Mouse (Mus musculus): Measurements from ENCODE around the gene Cdrt4. TPM values are rescaled to one million over a fixed set of nuclear protein-coding genes. Genes with fewer than 3 reads are reported as not detected.

Gene Cdrt4
- polyA plus RNA-seq, 1 experiment, result not detected

DNA sequence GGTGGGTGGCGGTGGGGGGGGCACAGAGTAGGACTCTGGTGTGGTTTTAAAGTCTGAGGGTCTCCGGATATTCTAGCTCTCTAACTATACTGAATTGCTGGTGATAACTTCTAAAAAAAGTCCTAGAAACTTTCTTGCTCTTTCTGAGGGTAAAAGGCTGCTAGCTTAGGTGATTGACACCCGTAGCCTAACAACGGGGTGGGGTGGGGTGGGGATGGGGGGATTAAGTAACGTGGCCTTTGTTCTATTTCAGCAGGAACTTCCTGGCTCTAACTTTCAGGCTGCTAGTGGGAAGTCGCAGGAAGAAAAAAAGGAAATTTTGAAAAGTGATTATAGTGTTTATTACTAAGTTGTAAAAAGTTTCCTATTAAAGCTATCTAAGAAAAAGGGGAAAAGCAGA, 4.8 kb downstream of the Cdrt4 start:
- TF ChIP-seq POLR2A (IDR thresholded peaks at IDR 0.05; ENCODE audit: low read depth, low read length), result no peak
- Histone ChIP-seq H3K27me3 (ENCODE audit: control insufficient read depth, insufficient read depth, low read length) (no peaks in the 10 kb centered on the region), H3K4me1 (ENCODE audit: control insufficient read depth, insufficient read depth, insufficient read length) (no peaks in the 10 kb centered on the region), H3K27ac (ENCODE audit: insufficient read depth, low read length) (no peak overlapping the region), H3K4me3 (ENCODE audit: extremely low read depth, insufficient read depth, insufficient read length) (no peak overlapping the region), H3K36me3 (ENCODE audit: control insufficient read depth, insufficient read depth, low read length) (no peaks in the 10 kb centered on the region)
- no peak for DNase-seq (ENCODE audit: low read depth in 1 of 2, low spot score in 2 of 2)
- 42% methylated on average over 6 of the region's 6 CpGs for WGBS

DNA sequence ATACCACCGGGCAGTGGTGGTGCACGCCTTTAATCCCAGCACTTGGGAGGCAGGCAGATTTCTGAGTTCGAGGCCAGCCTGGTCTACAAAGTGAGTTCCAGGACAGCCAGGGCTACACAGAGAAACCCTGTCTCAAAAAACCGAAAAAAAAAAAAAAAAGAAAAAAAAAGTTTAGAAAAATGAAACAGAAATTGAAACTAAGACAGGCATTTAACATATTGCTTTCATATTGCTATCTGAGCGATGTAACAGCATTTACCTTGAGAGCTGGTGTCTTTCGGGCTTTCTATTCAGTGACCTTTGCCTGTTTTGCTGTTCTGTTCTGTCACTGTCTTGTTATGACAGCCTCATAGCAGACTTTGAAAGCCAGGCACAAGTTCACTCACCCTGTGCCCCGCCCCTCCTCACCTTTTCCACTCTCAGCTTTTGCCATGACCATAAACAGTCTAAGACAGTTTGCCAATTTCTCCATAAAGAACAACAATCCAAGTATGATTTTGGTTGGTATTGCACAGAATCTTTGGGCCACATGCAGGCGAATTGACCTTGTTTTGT, 6.7 kb downstream of the Cdrt4 start:
- H3K4me3 ChIP-seq (ENCODE audit: extremely low read depth, insufficient read depth, insufficient read length), result no peak overlapping the region
- no peaks in the 10 kb centered on the region for H3K27me3 ChIP-seq (ENCODE audit: control insufficient read depth, insufficient read depth, low read length)
- H3K27ac ChIP-seq (ENCODE audit: insufficient read depth, low read length), result no peak overlapping the region
- no peaks in the 10 kb centered on the region for H3K4me1 ChIP-seq (ENCODE audit: control insufficient read depth, insufficient read depth, insufficient read length)
- TF ChIP-seq POLR2A (IDR thresholded peaks at IDR 0.05; ENCODE audit: low read depth, low read length), result no peak
- TF ChIP-seq CTCF (IDR thresholded peaks at IDR 0.05; ENCODE audit: extremely low read depth, insufficient read depth, insufficient read length, insufficient replicate concordance), result no peak
- WGBS, result 82% methylated on average over 8 of the region's 8 CpGs
- no peak for DNase-seq (ENCODE audit: low read depth in 1 of 2, low spot score in 2 of 2)
- no peaks in the 10 kb centered on the region for H3K36me3 ChIP-seq (ENCODE audit: control insufficient read depth, insufficient read depth, low read length)

DNA sequence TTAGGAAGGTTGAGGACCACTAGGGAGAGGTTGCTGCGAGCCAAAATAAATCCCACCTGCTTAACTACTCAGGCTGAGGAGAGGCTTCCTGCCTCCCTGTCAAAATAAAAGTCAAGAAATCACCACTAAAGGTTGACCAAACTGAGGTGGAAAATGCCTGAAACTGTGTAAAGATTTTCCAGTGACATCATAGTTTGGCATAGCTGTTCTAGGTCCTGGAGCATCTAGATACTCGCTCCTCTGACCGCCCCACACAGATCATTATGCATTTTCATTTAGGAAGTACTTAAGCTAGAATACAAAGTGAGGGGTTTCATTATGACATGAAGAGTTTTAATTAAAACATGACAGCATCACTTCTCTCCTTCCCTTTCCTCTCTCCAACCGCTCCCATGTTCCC, 12.3 kb downstream of the Cdrt4 start:
- no peak for TF ChIP-seq CTCF (IDR thresholded peaks at IDR 0.05; ENCODE audit: extremely low read depth, insufficient read depth, insufficient read length, insufficient replicate concordance)
- no peak for TF ChIP-seq POLR2A (IDR thresholded peaks at IDR 0.05; ENCODE audit: low read depth, low read length)

DNA sequence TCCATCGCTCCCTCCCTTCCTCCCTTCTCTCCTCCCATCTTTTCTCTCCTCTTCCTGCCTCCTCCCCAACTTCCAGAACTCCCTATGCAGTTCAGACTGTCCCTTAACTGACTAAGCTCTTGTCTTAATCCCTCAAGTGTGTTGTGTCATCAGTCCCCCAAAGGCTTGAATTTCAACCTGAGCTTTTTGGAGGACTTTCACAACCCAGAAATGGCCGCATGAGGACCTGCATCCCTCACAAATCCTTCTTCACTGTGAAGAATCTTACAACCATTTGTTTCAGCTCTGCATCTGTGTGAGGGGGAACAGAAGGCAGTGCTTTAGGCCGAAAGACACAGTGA, 15.4 kb downstream of the Cdrt4 start:
- DNase-seq (ENCODE audit: low read depth in 1 of 2, low spot score in 2 of 2), result no peak
- H3K4me1 ChIP-seq (ENCODE audit: control insufficient read depth, insufficient read depth, insufficient read length), result no peaks in the 10 kb centered on the region
- no peaks in the 10 kb centered on the region for H3K36me3 ChIP-seq (ENCODE audit: control insufficient read depth, insufficient read depth, low read length)
- WGBS, result 67% methylated on average over 3 of the region's 3 CpGs
- TF ChIP-seq POLR2A (IDR thresholded peaks at IDR 0.05; ENCODE audit: low read depth, low read length) (no peak), CTCF (IDR thresholded peaks at IDR 0.05; ENCODE audit: extremely low read depth, insufficient read depth, insufficient read length, insufficient replicate concordance) (no peak)
- H3K4me3 ChIP-seq (ENCODE audit: extremely low read depth, insufficient read depth, insufficient read length), result no peak overlapping the region
- no peak overlapping the region for H3K27ac ChIP-seq (ENCODE audit: insufficient read depth, low read length)
- H3K27me3 ChIP-seq (ENCODE audit: control insufficient read depth, insufficient read depth, low read length), result no peaks in the 10 kb centered on the region

More for the DNA sequence above, 12.3 kb downstream of the Cdrt4 start:
- no peak overlapping the region for H3K27ac ChIP-seq (ENCODE audit: insufficient read depth, low read length)
- H3K4me1 ChIP-seq (ENCODE audit: control insufficient read depth, insufficient read depth, insufficient read length), result no peaks in the 10 kb centered on the region
- WGBS, result 73% methylated on average over 4 of the region's 4 CpGs
- H3K4me3 ChIP-seq (ENCODE audit: extremely low read depth, insufficient read depth, insufficient read length), result no peak overlapping the region
- no peak for DNase-seq (ENCODE audit: low read depth in 1 of 2, low spot score in 2 of 2)
- H3K27me3 ChIP-seq (ENCODE audit: control insufficient read depth, insufficient read depth, low read length), result no peaks in the 10 kb centered on the region
- no peaks in the 10 kb centered on the region for H3K36me3 ChIP-seq (ENCODE audit: control insufficient read depth, insufficient read depth, low read length)

DNA sequence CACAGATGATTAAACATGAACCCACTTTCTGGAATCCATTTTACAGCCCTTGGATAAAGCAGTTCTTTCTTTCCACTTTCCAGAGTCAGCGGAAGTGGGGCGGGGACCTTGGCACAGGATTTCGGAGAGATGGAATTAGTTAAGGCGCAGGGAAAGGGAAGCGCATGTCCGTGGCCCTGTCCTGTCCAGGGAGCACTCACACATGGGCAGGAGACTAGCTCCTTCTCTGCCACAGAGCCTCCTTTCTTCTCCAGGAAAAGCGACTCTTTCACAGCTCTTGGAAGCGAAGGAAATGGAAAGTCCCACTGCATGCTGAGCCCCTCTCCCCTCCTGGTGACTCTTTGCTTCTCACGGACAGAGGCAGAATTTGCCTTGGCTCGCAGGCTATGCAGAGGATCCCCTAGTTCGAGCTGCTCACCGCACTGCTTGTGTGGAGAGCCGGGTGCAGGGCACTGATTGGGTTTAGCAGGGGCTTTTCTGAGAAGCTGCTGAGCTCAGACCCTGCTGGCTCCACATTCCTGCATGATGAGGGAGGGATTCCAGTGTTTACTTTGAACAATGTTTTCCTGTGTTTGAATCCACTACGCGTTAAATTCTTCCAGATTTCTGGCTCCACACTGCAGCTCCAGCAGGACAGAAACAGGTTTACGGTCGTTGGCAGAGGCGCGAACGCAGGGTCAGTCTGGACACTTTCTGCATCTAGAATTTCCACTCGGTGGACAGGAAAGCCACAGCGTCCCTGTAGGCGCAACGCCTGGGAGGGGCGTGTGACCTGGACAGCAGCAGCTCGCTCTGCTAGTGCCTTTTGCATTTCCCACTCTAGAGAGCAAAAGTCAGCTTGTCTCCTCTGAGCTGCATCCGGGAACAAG, 16.0 kb downstream of the Cdrt4 start:
- Histone ChIP-seq H3K27ac (ENCODE audit: insufficient read depth, low read length) (peak overlapping the region; percentile 64; the same call in 1 of the 2 replicates), H3K4me1 (ENCODE audit: control insufficient read depth, insufficient read depth, insufficient read length) (no peaks in the 10 kb centered on the region), H3K36me3 (ENCODE audit: control insufficient read depth, insufficient read depth, low read length) (no peaks in the 10 kb centered on the region), H3K27me3 (ENCODE audit: control insufficient read depth, insufficient read depth, low read length) (no peaks in the 10 kb centered on the region), H3K4me3 (ENCODE audit: extremely low read depth, insufficient read depth, insufficient read length) (no peak overlapping the region)
- TF ChIP-seq POLR2A (IDR thresholded peaks at IDR 0.05; ENCODE audit: low read depth, low read length) (no peak), CTCF (IDR thresholded peaks at IDR 0.05; ENCODE audit: extremely low read depth, insufficient read depth, insufficient read length, insufficient replicate concordance) (no peak)
- no peak for DNase-seq (ENCODE audit: low read depth in 1 of 2, low spot score in 2 of 2)
- 21% methylated on average over 27 of the region's 27 CpGs for WGBS

DNA sequence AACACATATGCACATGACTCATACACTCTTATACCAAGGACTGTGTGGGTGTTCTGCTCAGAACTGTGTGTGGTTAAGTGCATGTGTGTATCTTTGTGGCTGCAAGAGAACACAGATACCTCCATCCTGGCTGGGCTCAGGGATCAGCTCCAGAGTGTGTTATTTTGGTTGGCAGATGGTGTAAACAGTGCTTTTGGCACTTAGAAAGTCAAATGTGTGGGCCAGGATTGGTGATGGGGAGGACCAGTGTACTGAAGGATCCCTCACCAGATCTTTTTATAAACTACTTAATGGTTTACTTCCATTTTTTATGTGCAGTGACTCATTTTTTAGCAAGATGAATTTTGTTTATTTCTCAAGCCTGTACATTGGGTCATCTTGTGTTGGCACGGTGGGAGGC, 26.2 kb downstream of the Cdrt4 start:
- WGBS, result 86% methylated on average over 1 of the region's 1 CpGs
- Histone ChIP-seq H3K4me1 (ENCODE audit: control insufficient read depth, insufficient read depth, insufficient read length) (no peaks in the 10 kb centered on the region), H3K27me3 (ENCODE audit: control insufficient read depth, insufficient read depth, low read length) (no peaks in the 10 kb centered on the region), H3K4me3 (ENCODE audit: extremely low read depth, insufficient read depth, insufficient read length) (no peak overlapping the region), H3K36me3 (ENCODE audit: control insufficient read depth, insufficient read depth, low read length) (no peaks in the 10 kb centered on the region), H3K27ac (ENCODE audit: insufficient read depth, low read length) (no peak overlapping the region)
- TF ChIP-seq CTCF (IDR thresholded peaks at IDR 0.05; ENCODE audit: extremely low read depth, insufficient read depth, insufficient read length, insufficient replicate concordance), result no peak
- TF ChIP-seq POLR2A (IDR thresholded peaks at IDR 0.05; ENCODE audit: low read depth, low read length), result no peak
- DNase-seq (ENCODE audit: low read depth in 1 of 2, low spot score in 2 of 2), result no peak

DNA sequence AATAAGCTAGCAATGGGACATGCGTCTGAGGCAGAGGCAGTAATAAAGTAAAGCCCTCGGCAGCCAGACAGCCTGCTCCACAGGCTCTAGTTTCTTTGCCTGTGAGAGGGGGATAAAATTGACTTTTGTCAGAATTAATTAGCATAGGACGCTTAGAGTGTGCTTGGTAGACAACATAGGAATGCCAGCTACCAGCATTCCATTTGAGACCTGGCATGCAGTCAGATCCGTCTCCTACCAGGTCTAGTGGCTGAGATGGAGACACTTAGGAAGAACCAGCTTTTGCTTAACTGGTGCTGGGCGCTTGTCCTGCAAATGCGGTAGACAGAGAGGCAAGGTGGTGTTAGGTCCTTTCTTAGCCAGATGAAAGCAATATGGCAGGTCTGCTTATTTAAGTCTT, 27.9 kb downstream of the Cdrt4 start:
- H3K4me1 ChIP-seq (ENCODE audit: control insufficient read depth, insufficient read depth, insufficient read length), result no peaks in the 10 kb centered on the region
- DNase-seq (ENCODE audit: low read depth in 1 of 2, low spot score in 2 of 2), result no peak
- no peak overlapping the region for H3K4me3 ChIP-seq (ENCODE audit: extremely low read depth, insufficient read depth, insufficient read length)
- TF ChIP-seq CTCF (IDR thresholded peaks at IDR 0.05; ENCODE audit: extremely low read depth, insufficient read depth, insufficient read length, insufficient replicate concordance) (no peak), POLR2A (IDR thresholded peaks at IDR 0.05; ENCODE audit: low read depth, low read length) (no peak)
- H3K27ac ChIP-seq (ENCODE audit: insufficient read depth, low read length), result no peak overlapping the region
- H3K27me3 ChIP-seq (ENCODE audit: control insufficient read depth, insufficient read depth, low read length), result no peaks in the 10 kb centered on the region
- 92% methylated on average over 6 of the region's 6 CpGs for WGBS
- H3K36me3 ChIP-seq (ENCODE audit: control insufficient read depth, insufficient read depth, low read length), result no peaks in the 10 kb centered on the region
